Mouse (Mus musculus): ENCODE data around the gene Rhbdf2. TPM values are rescaled to one million over a fixed set of nuclear protein-coding genes. Genes with fewer than 3 reads are reported as not detected.
"Not testable (repeated sequence)": the region's sequence is repeated elsewhere in the genome, so short reads cannot be mapped to it uniquely, and the experiment has no call there.

Rhbdf2 gene
- polyA plus RNA-seq, 1 experiment from 2014 or later: 7.1 TPM

GRCm38 (mm10) chr11:116620559-116621253 lies 6.1 kb downstream of the Rhbdf2 start:
- Histone ChIP-seq H3K9ac (no peak overlapping the region), H3K4me1 (peaks cover 86% of the 10 kb centered on the region), H3K27me3 (no peaks in the 10 kb centered on the region), H3K4me2 (no peak overlapping the region), H3K36me3 (no peaks in the 10 kb centered on the region), H3K27ac (peak overlapping the region; percentile 12), H3K9me3 (no peaks in the 10 kb centered on the region), H3K4me3 (no peak overlapping the region)
- ATAC-seq (ENCODE audit: insufficient number of reproducible peaks, low FRiP score, low TSS enrichment, low read depth): no peak
- WGBS: 74% methylated on average over 10 of the region's 10 CpGs

- no peaks in the 10 kb centered on the region for H3K9me3 ChIP-seq
- H3K27ac ChIP-seq: no peak overlapping the region
- ATAC-seq (ENCODE audit: insufficient number of reproducible peaks, low FRiP score, low TSS enrichment, low read depth): no peak
- no peak overlapping the region for H3K9ac ChIP-seq
- peaks cover 90% of the 10 kb centered on the region for H3K4me1 ChIP-seq
- no peaks in the 10 kb centered on the region for H3K36me3 ChIP-seq
- H3K4me3 ChIP-seq: no peak overlapping the region
- 26% methylated on average over 9 of the region's 9 CpGs for WGBS
- H3K27me3 ChIP-seq: no peaks in the 10 kb centered on the region
- H3K4me2 ChIP-seq: no peak overlapping the region
Observed at GRCm38 (mm10) chr11:116620073-116620472, 6.7 kb downstream of the Rhbdf2 start.

GRCm38 (mm10) chr11:116619561-116619960 lies 7.3 kb downstream of the Rhbdf2 start:
- H3K27ac ChIP-seq: no peak overlapping the region
- 37% methylated on average over 8 of the region's 8 CpGs for WGBS
- H3K9ac ChIP-seq: no peak overlapping the region
- H3K36me3 ChIP-seq: no peaks in the 10 kb centered on the region
- H3K4me1 ChIP-seq: peaks cover 90% of the 10 kb centered on the region
- no peaks in the 10 kb centered on the region for H3K27me3 ChIP-seq
- no peaks in the 10 kb centered on the region for H3K9me3 ChIP-seq
- no peak overlapping the region for H3K4me3 ChIP-seq
- no peak overlapping the region for H3K4me2 ChIP-seq
- ATAC-seq (ENCODE audit: insufficient number of reproducible peaks, low FRiP score, low TSS enrichment, low read depth): no peak

GRCm38 (mm10) chr11:116619156-116619555 lies 7.7 kb downstream of the Rhbdf2 start:
- no peaks in the 10 kb centered on the region for H3K27me3 ChIP-seq
- H3K4me2 ChIP-seq: no peak overlapping the region
- H3K27ac ChIP-seq: no peak overlapping the region
- no peaks in the 10 kb centered on the region for H3K9me3 ChIP-seq
- no peaks in the 10 kb centered on the region for H3K36me3 ChIP-seq
- H3K9ac ChIP-seq: no peak overlapping the region
- no peak for ATAC-seq (ENCODE audit: insufficient number of reproducible peaks, low FRiP score, low TSS enrichment, low read depth)
- no peak overlapping the region for H3K4me3 ChIP-seq
- peaks cover 87% of the 10 kb centered on the region for H3K4me1 ChIP-seq
- WGBS: 41% methylated on average over 7 of the region's 7 CpGs

- no peak overlapping the region for H3K4me3 ChIP-seq
- no peak overlapping the region for H3K27ac ChIP-seq
- ATAC-seq (ENCODE audit: insufficient number of reproducible peaks, low FRiP score, low TSS enrichment, low read depth): no peak
- peaks cover 82% of the 10 kb centered on the region for H3K4me1 ChIP-seq
- no peaks in the 10 kb centered on the region for H3K27me3 ChIP-seq
- no peaks in the 10 kb centered on the region for H3K36me3 ChIP-seq
- H3K9me3 ChIP-seq: no peaks in the 10 kb centered on the region
- 86% methylated on average over 7 of the region's 7 CpGs for WGBS
- no peak overlapping the region for H3K4me2 ChIP-seq
- H3K9ac ChIP-seq: no peak overlapping the region
Observed at GRCm38 (mm10) chr11:116618666-116619065, 8.2 kb downstream of the Rhbdf2 start.

GRCm38 (mm10) chr11:116617641-116618040 lies 9.2 kb downstream of the Rhbdf2 start:
- peak overlapping the region; percentile 57; the same call in 1 of the 2 replicates for H3K27ac ChIP-seq
- H3K4me3 ChIP-seq: no peak overlapping the region
- no peak overlapping the region for H3K4me2 ChIP-seq
- no peaks in the 10 kb centered on the region for H3K27me3 ChIP-seq
- WGBS: 73% methylated on average over 7 of the region's 7 CpGs
- peaks cover 72% of the 10 kb centered on the region for H3K4me1 ChIP-seq
- H3K36me3 ChIP-seq: no peaks in the 10 kb centered on the region
- peak; percentile 37; the same call in 1 of the 2 replicates for ATAC-seq (ENCODE audit: insufficient number of reproducible peaks, low FRiP score, low TSS enrichment, low read depth)
- no peaks in the 10 kb centered on the region for H3K9me3 ChIP-seq
- H3K9ac ChIP-seq: no peak overlapping the region

GRCm38 (mm10) chr11:116616438-116617118 lies 10.2 kb downstream of the Rhbdf2 start:
- Histone ChIP-seq H3K36me3 (no peaks in the 10 kb centered on the region), H3K4me3 (no peak overlapping the region), H3K4me2 (no peak overlapping the region), H3K9ac (no peak overlapping the region), H3K9me3 (no peaks in the 10 kb centered on the region), H3K27ac (peak overlapping the region; percentile 48), H3K4me1 (peaks cover 62% of the 10 kb centered on the region), H3K27me3 (no peaks in the 10 kb centered on the region)
- no peak for ATAC-seq (ENCODE audit: insufficient number of reproducible peaks, low FRiP score, low TSS enrichment, low read depth)
- WGBS: 65% methylated on average over 10 of the region's 10 CpGs

- no peak overlapping the region for H3K4me2 ChIP-seq
- no peaks in the 10 kb centered on the region for H3K36me3 ChIP-seq
- ATAC-seq (ENCODE audit: insufficient number of reproducible peaks, low FRiP score, low TSS enrichment, low read depth): no peak
- no peak overlapping the region for H3K9ac ChIP-seq
- H3K4me1 ChIP-seq: peaks cover 55% of the 10 kb centered on the region
- 53% methylated on average over 15 of the region's 15 CpGs for WGBS
- H3K27ac ChIP-seq: peak overlapping the region; percentile 48
- H3K27me3 ChIP-seq: no peaks in the 10 kb centered on the region
- H3K4me3 ChIP-seq: no peak overlapping the region
- no peaks in the 10 kb centered on the region for H3K9me3 ChIP-seq
Observed at GRCm38 (mm10) chr11:116615735-116616437, 10.9 kb downstream of the Rhbdf2 start.

- Histone ChIP-seq H3K9ac (no peak overlapping the region), H3K27ac (no peak overlapping the region), H3K9me3 (no peaks in the 10 kb centered on the region), H3K4me2 (no peak overlapping the region), H3K36me3 (peaks cover 4% of the 10 kb centered on the region; the same call in 1 of the 2 replicates), H3K27me3 (no peaks in the 10 kb centered on the region), H3K4me1 (peaks cover 29% of the 10 kb centered on the region), H3K4me3 (no peak overlapping the region)
- WGBS: 87% methylated on average over 6 of the region's 6 CpGs
- no peak for ATAC-seq (ENCODE audit: insufficient number of reproducible peaks, low FRiP score, low TSS enrichment, low read depth)
Observed at GRCm38 (mm10) chr11:116613234-116613633, 13.6 kb downstream of the Rhbdf2 start.

GRCm38 (mm10) chr11:116612554-116612953 lies 14.3 kb downstream of the Rhbdf2 start:
- no peak for ATAC-seq (ENCODE audit: insufficient number of reproducible peaks, low FRiP score, low TSS enrichment, low read depth)
- peaks cover 6% of the 10 kb centered on the region; the same call in 1 of the 2 replicates for H3K36me3 ChIP-seq
- H3K4me1 ChIP-seq: peaks cover 24% of the 10 kb centered on the region
- H3K27me3 ChIP-seq: no peaks in the 10 kb centered on the region
- H3K4me2 ChIP-seq: no peak overlapping the region
- 93% methylated on average over 1 of the region's 1 CpGs for WGBS
- no peak overlapping the region for H3K9ac ChIP-seq
- H3K4me3 ChIP-seq: no peak overlapping the region
- H3K27ac ChIP-seq: no peak overlapping the region
- H3K9me3 ChIP-seq: no peaks in the 10 kb centered on the region

- Histone ChIP-seq H3K4me1 (peaks cover 19% of the 10 kb centered on the region), H3K4me3 (no peak overlapping the region), H3K9me3 (no peaks in the 10 kb centered on the region), H3K9ac (no peak overlapping the region), H3K27me3 (no peaks in the 10 kb centered on the region), H3K4me2 (no peak overlapping the region), H3K36me3 (peaks cover 9% of the 10 kb centered on the region), H3K27ac (no peak overlapping the region)
- ATAC-seq (ENCODE audit: insufficient number of reproducible peaks, low FRiP score, low TSS enrichment, low read depth): no peak
- 75% methylated on average over 9 of the region's 9 CpGs for whole genome bisulfite sequencing
Observed at GRCm38 (mm10) chr11:116611883-116612282, 14.9 kb downstream of the Rhbdf2 start.

GRCm38 (mm10) chr11:116611168-116611567 lies 15.7 kb downstream of the Rhbdf2 start:
- H3K36me3 ChIP-seq: peaks cover 12% of the 10 kb centered on the region
- not testable (repeated sequence) for H3K4me3 ChIP-seq; H3K27ac ChIP-seq; H3K9ac ChIP-seq; H3K27me3 ChIP-seq; H3K4me2 ChIP-seq; H3K9me3 ChIP-seq; ATAC-seq (ENCODE audit: insufficient number of reproducible peaks, low FRiP score, low TSS enrichment, low read depth)
- 92% methylated on average over 9 of the region's 9 CpGs for WGBS
- H3K4me1 ChIP-seq: peaks cover 15% of the 10 kb centered on the region

Data from limb, embryonic 15.5 days (tissue).